Mouse (Mus musculus) kidney, adult 10 weeks (tissue): ENCODE data around the gene Tent4b. TPM values are rescaled to one million over a fixed set of nuclear protein-coding genes. Genes with fewer than 3 reads are reported as not detected.

Experiments
- polyA plus RNA-seq: library from polyadenylated mRNA; stranded (reverse); fragments of 350-450 nt; fragmentation: Illumina TruSeq; extraction: RNeasy Lipid Tissue Mini Kit (QIAGEN cat#74804); gene quantifications from one replicate; pipeline ENCODE4 v1.2.3, GENCODE M21; 2014; ENCODE audit warnings: low read depth, low replicate concordance

The Tent4b gene
- 63.7 TPM for polyA plus RNA-seq

GRCm38 (mm10) chr8:88198945-88199571 is at the start of gene Tent4b:
Gene Tent4b (plus strand): TSS chr8:88199213.

GRCm38 (mm10) chr8:88272231-88273050 is 73.4 kb downstream of the Tent4b start, which contains the start of gene Adcy7:
Gene Adcy7 (plus strand): TSS chr8:88272403.

Other genes with a start within 250 kb of the Tent4b start
- 0.16 TPM for gene Zfp423, start 239.6 kb upstream of the Tent4b start, polyA plus RNA-seq
- gene Cnep1r1, start 80.4 kb upstream of the Tent4b start, polyA plus RNA-seq, result 110 TPM
- 29.8 TPM for gene Heatr3, start 61.4 kb upstream of the Tent4b start, polyA plus RNA-seq
- gene Adcy7, start 73.2 kb downstream of the Tent4b start, polyA plus RNA-seq, result 0.89 TPM
- 46.8 TPM for gene Brd7, start 163.0 kb downstream of the Tent4b start, polyA plus RNA-seq